Mouse (Mus musculus): Measurements from ENCODE around the gene Efna2. TPM values are rescaled to one million over a fixed set of nuclear protein-coding genes. Genes with fewer than 3 reads are reported as not detected.

The Efna2 gene
- polyA plus RNA-seq, 1 experiment from 2014 or later, result 15.0 TPM

DNA sequence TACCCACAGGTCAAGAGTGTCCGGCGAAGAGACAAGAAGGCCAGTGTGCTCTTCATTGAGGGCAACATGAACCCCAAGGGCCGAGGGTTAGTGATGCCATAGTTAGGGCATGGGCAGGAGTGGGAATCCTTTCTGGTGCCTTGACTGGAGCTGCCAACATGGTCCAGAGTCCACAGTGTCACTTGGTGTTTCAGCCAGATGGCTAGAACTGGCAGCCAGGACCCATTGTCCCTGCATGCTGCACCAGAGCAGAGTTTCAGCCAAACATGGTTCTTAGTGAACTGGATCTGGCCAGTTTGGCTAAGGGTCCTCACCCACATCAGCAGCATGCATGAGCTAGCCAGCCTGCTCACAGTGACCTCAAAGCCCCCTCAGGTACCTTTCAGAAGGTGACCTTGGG lies 59.0 kb downstream of the Efna2 start:
- WGBS, result 92% methylated on average over 3 of the region's 3 CpGs

More for the DNA sequence above, 59.0 kb downstream of the Efna2 start:
- Histone ChIP-seq H3K4me1 (replicated peaks) (peaks cover 5% of the 10 kb centered on the region; the same call in 1 of the 2 replicates), H3K9ac (no peak overlapping the region), H3K9me3 (no peaks in the 10 kb centered on the region), H3K27ac (no peak overlapping the region), H3K4me2 (replicated peaks) (no peak overlapping the region), H3K36me3 (peaks cover 79% of the 10 kb centered on the region), H3K27me3 (replicated peaks) (no peaks in the 10 kb centered on the region), H3K4me3 (replicated peaks) (no peak overlapping the region)
- ATAC-seq, result no peak

Other genes with a start within 250 kb of the Efna2 start
- 90.3 and 94.8 TPM in 2 replicates for gene Wdr18, start 219.3 kb upstream of the Efna2 start, polyA plus RNA-seq (2015; fragmentation: Nextera tagmentation; extraction: Ambion mirVana)
- 0.11 TPM in 2 replicates for gene Grin3b, start 208.8 kb upstream of the Efna2 start, polyA plus RNA-seq (2015; fragmentation: Nextera tagmentation; extraction: Ambion mirVana)
- 18.1 and 19.6 TPM in 2 replicates for gene Tmem259, start 195.2 kb upstream of the Efna2 start, polyA plus RNA-seq (2015; fragmentation: Nextera tagmentation; extraction: Ambion mirVana)
- 239 and 242 TPM in 2 replicates for gene Cnn2, start 190.9 kb upstream of the Efna2 start, polyA plus RNA-seq (2015; fragmentation: Nextera tagmentation; extraction: Ambion mirVana)
- gene Abca7, start 183.0 kb upstream of the Efna2 start, polyA plus RNA-seq (2015; fragmentation: Nextera tagmentation; extraction: Ambion mirVana), result 3.0 and 3.7 TPM in 2 replicates
- gene Arhgap45, start 162.8 kb upstream of the Efna2 start, polyA plus RNA-seq (2015; fragmentation: Nextera tagmentation; extraction: Ambion mirVana), result 6.3 and 6.5 TPM in 2 replicates
- 206 and 218 TPM in 2 replicates for gene Polr2e, start 139.7 kb upstream of the Efna2 start, polyA plus RNA-seq (2015; fragmentation: Nextera tagmentation; extraction: Ambion mirVana)
- 712 and 771 TPM in 2 replicates for gene Gpx4, start 132.3 kb upstream of the Efna2 start, polyA plus RNA-seq (2015; fragmentation: Nextera tagmentation; extraction: Ambion mirVana)
- gene Sbno2, start 73.9 kb upstream of the Efna2 start, polyA plus RNA-seq (2015; fragmentation: Nextera tagmentation; extraction: Ambion mirVana), result 12.8 and 14.0 TPM in 2 replicates
- gene Stk11, start 63.7 kb upstream of the Efna2 start, polyA plus RNA-seq (2015; fragmentation: Nextera tagmentation; extraction: Ambion mirVana), result 14.4 and 21.2 TPM in 2 replicates
- gene Atp5d, start 40.9 kb upstream of the Efna2 start, polyA plus RNA-seq (2015; fragmentation: Nextera tagmentation; extraction: Ambion mirVana), result 701 and 737 TPM in 2 replicates
- 4.8 and 5.1 TPM in 2 replicates for gene Cbarp, start 38.6 kb upstream of the Efna2 start, polyA plus RNA-seq (2015; fragmentation: Nextera tagmentation; extraction: Ambion mirVana)
- 14.1 and 16.1 TPM in 2 replicates for gene Midn, start 31.2 kb upstream of the Efna2 start, polyA plus RNA-seq (2015; fragmentation: Nextera tagmentation; extraction: Ambion mirVana)
- 69.4 and 83.9 TPM in 2 replicates for gene Cirbp, start 13.5 kb upstream of the Efna2 start, polyA plus RNA-seq (2015; fragmentation: Nextera tagmentation; extraction: Ambion mirVana)
- 22.9 and 25.1 TPM in 2 replicates for gene 1600002K03Rik, start 6.5 kb upstream of the Efna2 start, polyA plus RNA-seq (2015; fragmentation: Nextera tagmentation; extraction: Ambion mirVana)
- gene Mum1, start 47.0 kb downstream of the Efna2 start, polyA plus RNA-seq (2015; fragmentation: Nextera tagmentation; extraction: Ambion mirVana), result 53.0 and 55.2 TPM in 2 replicates
- gene Ndufs7, start 69.6 kb downstream of the Efna2 start, polyA plus RNA-seq (2015; fragmentation: Nextera tagmentation; extraction: Ambion mirVana), result 467 and 534 TPM in 2 replicates
- 71.0 and 112 TPM in 2 replicates for gene Gamt, start 81.5 kb downstream of the Efna2 start, polyA plus RNA-seq (2015; fragmentation: Nextera tagmentation; extraction: Ambion mirVana)
- gene Dazap1, start 82.0 kb downstream of the Efna2 start, polyA plus RNA-seq (2015; fragmentation: Nextera tagmentation; extraction: Ambion mirVana), result 53.1 and 57.0 TPM in 2 replicates
- gene Rps15, start 113.0 kb downstream of the Efna2 start, polyA plus RNA-seq (2015; fragmentation: Nextera tagmentation; extraction: Ambion mirVana), result 974 and 1,020 TPM in 2 replicates
- 4.9 and 6.5 TPM in 2 replicates for gene Apc2, start 116.5 kb downstream of the Efna2 start, polyA plus RNA-seq (2015; fragmentation: Nextera tagmentation; extraction: Ambion mirVana)
- gene 2310011J03Rik, start 141.1 kb downstream of the Efna2 start, polyA plus RNA-seq (2015; fragmentation: Nextera tagmentation; extraction: Ambion mirVana), result 51.4 and 51.5 TPM in 2 replicates
- 8.1 and 8.8 TPM in 2 replicates for gene Pcsk4, start 150.0 kb downstream of the Efna2 start, polyA plus RNA-seq (2015; fragmentation: Nextera tagmentation; extraction: Ambion mirVana)
- 132 and 159 TPM in 2 replicates for gene Reep6, start 150.5 kb downstream of the Efna2 start, polyA plus RNA-seq (2015; fragmentation: Nextera tagmentation; extraction: Ambion mirVana)
- 19.3 and 20.4 TPM in 2 replicates for gene Adamtsl5, start 168.9 kb downstream of the Efna2 start, polyA plus RNA-seq (2015; fragmentation: Nextera tagmentation; extraction: Ambion mirVana)
- gene Plk5, start 177.0 kb downstream of the Efna2 start, polyA plus RNA-seq (2015; fragmentation: Nextera tagmentation; extraction: Ambion mirVana), result 0.32 and 0.63 TPM in 2 replicates
- gene Mex3d, start 208.2 kb downstream of the Efna2 start, polyA plus RNA-seq (2015; fragmentation: Nextera tagmentation; extraction: Ambion mirVana), result 5.5 and 6.9 TPM in 2 replicates
- 180 and 201 TPM in 2 replicates for gene Mbd3, start 220.1 kb downstream of the Efna2 start, polyA plus RNA-seq (2015; fragmentation: Nextera tagmentation; extraction: Ambion mirVana)
- 890 and 1,161 TPM in 2 replicates for gene Uqcr11, start 227.3 kb downstream of the Efna2 start, polyA plus RNA-seq (2015; fragmentation: Nextera tagmentation; extraction: Ambion mirVana)